In the genomic region with DNA sequence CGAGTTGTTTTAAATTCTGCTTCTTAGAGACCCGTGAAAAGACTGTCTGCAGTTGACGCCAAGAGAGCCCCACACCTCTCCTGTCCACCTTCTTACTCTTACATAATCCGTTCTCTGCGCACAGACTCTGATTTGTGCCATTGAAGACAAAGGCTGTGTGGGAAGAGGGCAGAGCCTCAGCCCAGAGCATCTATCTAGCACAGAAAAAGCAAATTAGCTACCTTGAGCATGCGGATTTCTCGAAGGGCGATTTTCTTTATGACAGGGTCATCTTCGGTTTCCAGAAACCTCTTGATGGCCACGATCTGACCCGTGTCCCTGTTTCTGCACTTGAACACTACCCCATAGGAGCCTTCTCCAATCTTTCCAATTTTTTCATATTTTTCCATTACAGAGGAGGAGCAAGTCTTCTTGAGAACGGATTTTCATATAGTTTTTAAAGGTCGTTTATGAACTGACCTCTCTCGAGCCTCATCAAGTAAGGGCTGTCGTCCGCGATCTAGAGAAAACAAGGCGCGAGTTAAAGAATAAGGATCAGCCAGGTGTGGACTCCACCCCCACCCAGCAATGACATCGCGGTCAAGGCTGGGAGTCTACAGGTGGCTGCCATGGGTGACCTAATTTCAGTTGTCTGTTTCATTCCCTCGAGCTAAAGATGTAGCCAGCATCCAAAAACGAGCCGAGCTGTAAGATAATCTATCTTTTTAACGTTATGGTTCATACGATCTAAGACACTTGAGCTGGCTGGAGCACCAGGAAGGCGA, we compare ENCODE assay signal across 8 mouse cellular contexts. TPM values are rescaled to one million over a fixed set of nuclear protein-coding genes. Genes with fewer than 3 reads are reported as not detected.
DNase-seq lines count a peak whose midpoint lies in the region; TF ChIP-seq lines count a peak whose summit lies in the region.

No protein-coding gene starts in this region.

- H3K36me3 ChIP-seq in heart, embryonic 10.5 days, result no peaks in the 10 kb centered on the region
- H3K36me3 ChIP-seq in ES-E14 (ENCODE audit: control insufficient read depth, insufficient read depth, low read length, poor library complexity, severe bottlenecking), result no peaks in the 10 kb centered on the region
- H3K36me3 ChIP-seq in erythroblast, embryonic 14.5 days (ENCODE audit: control insufficient read depth), result no peaks in the 10 kb centered on the region; the same call in 1 of the 2 replicates

- intact Hi-C loops in heart, postnatal 14 days (cut with DNase I), result no loop called here

- 0 out of 2 replicates have a peak overlapping the region, but pooled peaks have one; percentile 10 for H3K9ac ChIP-seq in ES-E14 (ENCODE audit: insufficient read depth, low read depth, low read length, poor library complexity, severe bottlenecking)

- peak overlapping the region; percentile 74 for H3K4me3 ChIP-seq in heart, embryonic 10.5 days
- H3K4me3 ChIP-seq in ES-E14 (ENCODE audit: insufficient read depth in 1 of 2, low read depth in 1 of 2, low read length in 2 of 2, poor library complexity in 1 of 2, severe bottlenecking in 1 of 2), result peak overlapping the region; percentile 50 to 61
- peak overlapping the region; percentile 66 for H3K4me3 ChIP-seq in erythroblast, embryonic 14.5 days (replicated peaks)

- in situ Hi-C loops in ES-E14 (cut with MboI; ENCODE audit: low sequenced_read_pairs in 2 of 2, unreplicated experiment in 2 of 2), result no loop called here

- no peaks in the 10 kb centered on the region for H3K9me3 ChIP-seq in heart, embryonic 10.5 days
- no peaks in the 10 kb centered on the region for H3K9me3 ChIP-seq in ES-E14 (ENCODE audit: control insufficient read depth, insufficient read depth, low read depth, low read length)
- no peaks in the 10 kb centered on the region for H3K9me3 ChIP-seq in erythroblast, embryonic 14.5 days (ENCODE audit: control insufficient read depth, low read length)

- peak overlapping the region; percentile 76 for H3K27ac ChIP-seq in heart, embryonic 10.5 days
- H3K27ac ChIP-seq in ES-E14 (ENCODE audit: insufficient read depth, low read depth, low read length, poor library complexity, severe bottlenecking), result no peak overlapping the region

- no peak for DNase-seq in heart, embryonic 10.5 days (ENCODE audit: low spot score)
- no peak for DNase-seq in heart, postnatal 14 days
- DNase-seq in ES-E14 (ENCODE audit: low read depth, low spot score), result no peak
- peak; percentile 62 for DNase-seq in kidney, postnatal 14 days
- DNase-seq in naive thymus-derived CD4-positive, alpha-beta T cell, adult 2 months (ENCODE audit: low read depth), result peak; percentile 6
- DNase-seq in embryo, embryonic 10.5 days (ENCODE audit: low spot score), result no peak
- no peak for DNase-seq in adrenal gland, postnatal 4 days (ENCODE audit: low spot score in 2 of 2)

- peaks cover 13% of the 10 kb centered on the region for H3K4me1 ChIP-seq in heart, embryonic 10.5 days
- 0 out of 4 replicates have a peak, but pooled peaks cover 0 to 3% of the 10 kb centered on the region in 2 experiments for H3K4me1 ChIP-seq in ES-E14 (ENCODE audit: control insufficient read depth in 2 of 2, insufficient read depth in 2 of 2, low read length in 2 of 2, poor library complexity in 1 of 2)
- H3K4me1 ChIP-seq in erythroblast, embryonic 14.5 days (ENCODE audit: control insufficient read depth), result peaks cover 72% of the 10 kb centered on the region

- WGBS in heart, embryonic 10.5 days, result 35% methylated on average over 27 of the region's 27 CpGs

- H3K27me3 ChIP-seq in heart, embryonic 10.5 days (ENCODE audit: insufficient read depth, poor library complexity, severe bottlenecking), result no peaks in the 10 kb centered on the region; the same call in 1 of the 2 replicates
- H3K27me3 ChIP-seq in erythroblast, embryonic 14.5 days (ENCODE audit: control insufficient read depth), result peaks cover 76% of the 10 kb centered on the region

TF ChIP-seq in ES-E14, 5 proteins besides CTCF, POLR2A, EP300 and RAD21:
- TF ChIP-seq ZNF384 (IDR thresholded peaks at IDR 0.05; ENCODE audit: low read depth, low read length) (no peak), HCFC1 (IDR thresholded peaks at IDR 0.05; ENCODE audit: borderline replicate concordance, insufficient read depth, low read length) (no peak), ZC3H11A (IDR thresholded peaks at IDR 0.05; ENCODE audit: borderline replicate concordance, low read depth, low read length) (no peak), MAFK (IDR thresholded peaks at IDR 0.05; ENCODE audit: insufficient read depth, low read depth, low read length) (no peak), CHD2 (IDR thresholded peaks at IDR 0.05; ENCODE audit: low read depth, low read length) (no peak)

RNA-seq across cellular contexts. Expression of gene Cdkl1, which starts 1.1 kb away (rescaled TPM):
- 3.6 and 5.9 TPM in 2 replicates for polyA plus RNA-seq in heart, embryonic 10.5 days (2016; fragmentation: Nextera tagmentation; extraction: Ambion mirVana)
- total RNA-seq in heart, postnatal 14 days (2021), result 1 to 10 TPM; 5.3 to 5.9 TPM
- 0.90 and 3.0 TPM in 2 replicates for total RNA-seq in ES-E14 (2012; rRNA removed)
- 0.08 and 0.10 TPM in 2 replicates for polyA plus RNA-seq in erythroblast, embryonic 14.5 days (2012)
- total RNA-seq in adrenal gland, postnatal 4 days (2021), result 10 to 100 TPM in 1 of 2 experiments, 1 to 10 TPM in 1; 6.5 to 23.4 TPM

Comparison
In these comparisons a context has a peak if more than half of its experiments do, and no peak if none do; other contexts are left out.
1. DNase-seq: peak in kidney, postnatal 14 days (single experiment) and naive thymus-derived CD4-positive, alpha-beta T cell, adult 2 months (single experiment); none in heart, embryonic 10.5 days (single experiment), heart, postnatal 14 days (0 of 2), ES-E14 (single experiment), embryo, embryonic 10.5 days (single experiment) and adrenal gland, postnatal 4 days (0 of 2).
2. Peak in every context shown above with its lines, with median percentiles within 50 percentile points of each other: H3K4me3 ChIP-seq.